Mouse (Mus musculus) hindbrain, embryonic 14.5 days (tissue): ENCODE results near the gene Cacnb3. TPM values are rescaled to one million over a fixed set of nuclear protein-coding genes. Genes with fewer than 3 reads are reported as not detected.

Experiments used
- ATAC-seq: fragments of 200-750 bp; cut with Nextera tagmentation; 2 replicates; pipeline ENCODE4 v1.8.0; 2017; ENCODE audit warnings: moderate number of reproducible peaks, mild to moderate bottlenecking, moderate TSS enrichment, moderate library complexity; ENCODE audit not compliant: low FRiP score
- DNase-seq: peaks from one replicate; pipeline ENCODE4 v3.0.0-alpha.2; 2015; ENCODE audit warnings: low spot score
- H3K27ac ChIP-seq: fragments of 300-500 bp; sonication (generic); 2 replicates; pipeline ENCODE4 v1.5.1; 2014; ENCODE audit warnings: mild to moderate bottlenecking, moderate library complexity
- H3K27me3 ChIP-seq: fragments of 300-500 bp; sonication (generic); 2 replicates; pipeline ENCODE4 v1.6.1; 2014; ENCODE audit warnings: mild to moderate bottlenecking, low read length, mixed read lengths; ENCODE audit not compliant: control insufficient read depth, insufficient read depth
- H3K36me3 ChIP-seq: fragments of 300-500 bp; sonication (generic); replicated peaks from 2 replicates; pipeline ENCODE4 v1.6.1; 2014; ENCODE audit not compliant: control insufficient read depth, insufficient read depth
- H3K4me1 ChIP-seq: fragments of 300-500 bp; sonication (generic); replicated peaks from 2 replicates; pipeline ENCODE4 v1.6.1; 2014; ENCODE audit warnings: antibody characterized with exemption, low read length, mixed read lengths; ENCODE audit not compliant: control insufficient read depth, insufficient read depth
- H3K4me2 ChIP-seq: fragments of 300-500 bp; sonication (generic); replicated peaks from 2 replicates; pipeline ENCODE4 v1.6.1; 2014; ENCODE audit warnings: mild to moderate bottlenecking, moderate library complexity
- H3K4me3 ChIP-seq: fragments of 300-500 bp; sonication (generic); replicated peaks from 2 replicates; pipeline ENCODE4 v1.5.1; 2014; ENCODE audit warnings: mild to moderate bottlenecking, low read length
- H3K9ac ChIP-seq: fragments of 300-500 bp; sonication (generic); 2 replicates; pipeline ENCODE4 v1.6.1; 2014
- H3K9me3 ChIP-seq: fragments of 300-500 bp; sonication (generic); 2 replicates; pipeline ENCODE4 v1.6.1; 2016; ENCODE audit warnings: low read length; ENCODE audit not compliant: control insufficient read depth
- WGBS: fragments of 180-500 bp; shearing (Covaris S2); extraction: QIAGEN DNeasy Blood & Tissue Kit; methylation state at CpG from one replicate; pipeline ENCODE4 v1.1.7; 2014; 5-methylcytosine and 5-hydroxymethylcytosine counted together
- polyA plus RNA-seq: library from polyadenylated mRNA; unstranded; fragments of >200 nt; fragmentation: Nextera tagmentation; extraction: Ambion mirVana; gene quantifications from 2 replicates; pipeline ENCODE4 v1.2.1, GENCODE M21; 2014

Gene Cacnb3
- polyA plus RNA-seq, 1 experiment from 2014 or later = 98.3 TPM

- Histone ChIP-seq H3K4me2 (peak overlapping the region; percentile 95), H3K9ac (peak overlapping the region; percentile 89), H3K4me3 (peak overlapping the region; percentile 57), H3K27ac (peak overlapping the region; percentile 77; the same call in 1 of the 2 replicates), H3K36me3 (peaks cover 18% of the 10 kb centered on the region), H3K27me3 (no peaks in the 10 kb centered on the region), H3K9me3 (no peaks in the 10 kb centered on the region), H3K4me1 (peaks cover 25% of the 10 kb centered on the region)
- DNase-seq (no peak), ATAC-seq (0 out of 2 replicates have a peak, but pooled peaks have one; percentile 1)
- WGBS = 10% methylated on average over 8 of the region's 10 CpGs
These were observed 22.4 kb upstream of the Cacnb3 start for GRCm38 (mm10) chr15:98608058-98608783.

DNA sequence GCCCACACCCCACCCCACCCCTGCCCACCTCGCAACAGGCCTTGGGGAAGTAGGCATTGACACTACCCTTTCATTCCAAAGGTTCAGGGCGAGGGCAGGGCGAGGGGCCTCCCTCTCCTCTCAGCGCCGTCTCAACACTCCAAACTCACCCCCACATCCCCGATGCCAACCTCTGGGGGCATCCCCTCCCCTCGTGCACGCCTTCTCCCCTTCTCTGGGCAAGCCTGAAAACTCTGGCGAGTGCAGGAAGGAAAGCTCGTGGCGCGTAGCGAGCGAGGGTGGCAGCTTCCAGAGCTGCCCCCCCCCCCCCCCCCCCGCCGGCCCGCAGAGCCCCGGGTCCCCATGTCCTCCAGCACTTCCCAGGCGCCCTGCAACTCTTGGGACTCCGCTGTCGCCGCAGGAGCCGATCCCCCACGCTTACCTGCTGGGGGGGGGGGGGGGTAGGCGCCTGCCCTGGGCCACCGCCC is 21.8 kb upstream of the Cacnb3 start:
- Histone ChIP-seq H3K9me3 (no peaks in the 10 kb centered on the region), H3K4me1 (peaks cover 22% of the 10 kb centered on the region), H3K27me3 (no peaks in the 10 kb centered on the region), H3K36me3 (peaks cover 12% of the 10 kb centered on the region), H3K27ac (peak overlapping the region; percentile 77), H3K4me3 (peak overlapping the region; percentile 57), H3K9ac (peak overlapping the region; percentile 89), H3K4me2 (peak overlapping the region; percentile 95)
- ATAC-seq (peak; percentile 39), DNase-seq (no peak)
- WGBS = 2% methylated on average over 8 of the region's 26 CpGs

DNA sequence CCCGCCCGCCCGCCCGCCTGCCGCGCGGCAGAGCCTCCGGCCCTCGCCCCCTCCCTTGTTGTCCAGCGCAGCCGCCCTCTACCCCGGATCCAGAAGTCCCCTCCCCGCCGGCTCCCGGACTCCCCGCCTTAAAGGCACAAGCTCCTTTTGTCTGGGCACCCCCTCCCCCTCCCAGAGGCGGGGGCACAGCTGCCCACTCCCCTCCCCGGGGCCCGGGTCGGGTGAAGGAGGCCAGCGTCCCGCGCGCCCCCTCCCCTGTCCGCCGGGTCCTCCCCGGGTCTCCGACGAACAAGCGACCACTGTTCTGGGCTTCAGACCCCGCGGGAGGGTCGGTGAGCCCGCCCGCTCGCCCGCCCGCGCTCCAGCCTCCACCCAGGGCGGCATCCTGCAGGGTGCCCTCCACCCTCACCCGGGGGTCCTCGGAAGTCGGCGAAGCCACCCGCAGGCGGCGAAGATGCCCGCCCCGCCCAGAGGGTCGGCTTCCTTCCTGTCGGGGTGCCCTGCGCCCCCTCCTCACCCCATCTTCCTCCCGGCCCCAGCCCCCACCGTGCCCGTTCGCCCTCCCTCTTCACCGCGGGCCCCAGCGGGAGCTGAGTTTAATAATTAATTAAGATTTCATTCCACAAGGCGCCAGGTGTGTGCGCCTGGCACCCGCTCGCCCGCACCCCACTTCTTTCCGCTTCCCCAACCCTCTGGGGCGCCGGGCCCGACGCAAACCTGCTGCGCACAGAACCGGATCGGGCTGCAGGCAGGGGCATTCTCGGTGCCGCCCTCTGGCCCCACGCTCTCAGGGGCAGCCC is 21.1 kb upstream of the Cacnb3 start, which contains the start of gene Adcy6:
TSS of gene Adcy6 (minus strand) at position 746 of the 800 bp plus-strand sequence.
- peak within 1 kb of the TSS; percentile 89 for H3K9ac ChIP-seq
- peak; percentile 76 for DNase-seq
- H3K36me3 ChIP-seq = 0 out of 2 replicates have a peak, but pooled peaks cover 6% of the 10 kb centered on the region
- peak; percentile 85 for ATAC-seq
- peak within 1 kb of the TSS; percentile 95 for H3K4me2 ChIP-seq
- H3K27me3 ChIP-seq = no peaks in the 10 kb centered on the region
- H3K4me3 ChIP-seq = peak within 1 kb of the TSS; percentile 57
- peaks cover 22% of the 10 kb centered on the region for H3K4me1 ChIP-seq
- H3K9me3 ChIP-seq = no peaks in the 10 kb centered on the region
- under 1% methylated on average over 51 of the region's 75 CpGs for WGBS
- H3K27ac ChIP-seq = peak within 1 kb of the TSS; percentile 77

DNA sequence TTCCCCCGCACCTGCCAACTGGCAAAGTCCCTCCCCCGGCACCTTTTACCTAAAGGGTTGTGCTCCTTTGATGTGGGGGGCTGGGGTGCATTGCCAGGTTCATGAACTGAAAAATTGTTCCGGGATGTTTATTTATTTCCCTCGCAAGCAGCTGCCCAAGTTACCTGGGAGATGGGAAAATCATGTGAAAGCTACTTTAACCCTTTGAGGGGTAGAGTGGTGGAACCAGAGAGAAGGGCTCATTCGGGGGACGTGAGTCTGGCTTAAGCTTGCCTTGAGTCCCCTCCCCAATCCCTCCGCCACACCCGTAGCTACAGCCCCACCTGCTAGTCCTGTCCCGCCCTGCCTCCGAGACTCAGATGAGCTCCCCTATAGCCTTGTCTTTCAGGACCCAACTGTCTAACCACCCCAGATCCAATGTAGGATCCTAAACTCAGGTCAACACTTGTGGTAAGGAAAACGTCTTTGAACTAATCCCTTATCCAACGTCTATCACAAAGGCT is 20.5 kb upstream of the Cacnb3 start:
- Histone ChIP-seq H3K4me1 (peaks cover 22% of the 10 kb centered on the region), H3K27ac (peak overlapping the region; percentile 77; the same call in 1 of the 2 replicates), H3K36me3 (0 out of 2 replicates have a peak, but pooled peaks cover 6% of the 10 kb centered on the region), H3K27me3 (no peaks in the 10 kb centered on the region), H3K9me3 (no peaks in the 10 kb centered on the region), H3K9ac (peak overlapping the region; percentile 89), H3K4me3 (peak overlapping the region; percentile 57), H3K4me2 (peak overlapping the region; percentile 95)
- DNase-seq (no peak), ATAC-seq (no peak)
- WGBS = 1% methylated on average over 12 of the region's 12 CpGs

- Histone ChIP-seq H3K4me2 (no peak overlapping the region), H3K27ac (no peak overlapping the region), H3K4me1 (peaks cover 15% of the 10 kb centered on the region), H3K9me3 (no peaks in the 10 kb centered on the region), H3K9ac (no peak overlapping the region), H3K4me3 (no peak overlapping the region), H3K27me3 (no peaks in the 10 kb centered on the region), H3K36me3 (no peaks in the 10 kb centered on the region)
- ATAC-seq (no peak), DNase-seq (no peak)
- 94% methylated on average over 3 of the region's 3 CpGs for WGBS
These were observed 18.4 kb upstream of the Cacnb3 start for GRCm38 (mm10) chr15:98612229-98612628.

DNA sequence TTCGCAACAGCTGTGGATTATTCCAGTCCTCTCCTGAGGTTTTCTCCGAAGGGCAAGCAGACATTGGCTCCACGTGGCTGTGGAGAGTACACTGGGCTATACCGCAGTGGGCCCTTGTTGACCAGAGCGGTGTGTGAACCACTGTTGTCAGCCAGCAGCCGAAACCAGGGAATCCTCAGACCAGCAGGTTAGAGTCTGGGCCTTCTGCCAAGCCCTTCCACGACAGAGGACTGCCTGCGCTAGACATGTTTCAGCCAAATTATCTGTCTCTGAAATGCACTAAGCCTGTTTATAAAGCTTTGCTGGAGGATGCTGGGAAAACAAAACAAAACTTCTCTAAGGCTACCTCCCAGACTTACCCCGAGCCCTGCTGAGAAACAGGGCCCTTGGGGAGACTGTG is 16.1 kb upstream of the Cacnb3 start:
- no peak overlapping the region; the same call in 1 of the 2 replicates for H3K4me2 ChIP-seq
- ATAC-seq = no peak
- no peaks in the 10 kb centered on the region for H3K9me3 ChIP-seq
- H3K4me3 ChIP-seq = no peak overlapping the region
- no peaks in the 10 kb centered on the region for H3K4me1 ChIP-seq
- WGBS = 38% methylated on average over 9 of the region's 9 CpGs
- H3K36me3 ChIP-seq = no peaks in the 10 kb centered on the region
- peak overlapping the region; percentile 64 for H3K27ac ChIP-seq
- no peak for DNase-seq
- H3K27me3 ChIP-seq = no peaks in the 10 kb centered on the region
- no peak overlapping the region for H3K9ac ChIP-seq

- Histone ChIP-seq H3K9me3 (no peaks in the 10 kb centered on the region), H3K4me1 (no peaks in the 10 kb centered on the region), H3K36me3 (no peaks in the 10 kb centered on the region), H3K9ac (no peak overlapping the region), H3K4me3 (no peak overlapping the region), H3K27ac (peak overlapping the region; percentile 64; the same call in 1 of the 2 replicates), H3K27me3 (no peaks in the 10 kb centered on the region), H3K4me2 (no peak overlapping the region)
- ATAC-seq (no peak), DNase-seq (no peak)
- 42% methylated on average over 6 of the region's 6 CpGs for WGBS
These were observed 15.7 kb upstream of the Cacnb3 start for GRCm38 (mm10) chr15:98614971-98615370.

GRCm38 (mm10) chr15:98615751-98616150 is 14.9 kb upstream of the Cacnb3 start:
- DNase-seq (no peak), ATAC-seq (no peak)
- H3K4me1 ChIP-seq = no peaks in the 10 kb centered on the region
- WGBS = 61% methylated on average over 6 of the region's 6 CpGs
- no peak overlapping the region for H3K9ac ChIP-seq
- H3K9me3 ChIP-seq = no peaks in the 10 kb centered on the region
- H3K27me3 ChIP-seq = no peaks in the 10 kb centered on the region
- H3K4me2 ChIP-seq = no peak overlapping the region
- H3K36me3 ChIP-seq = no peaks in the 10 kb centered on the region
- H3K27ac ChIP-seq = no peak overlapping the region
- H3K4me3 ChIP-seq = no peak overlapping the region
